Mouse (Mus musculus) ES-E14 (cell line): Measurements from ENCODE around the gene Ppfia1. TPM values are rescaled to one million over a fixed set of nuclear protein-coding genes. Genes with fewer than 3 reads are reported as not detected.

ENCODE experiments used
- DNase-seq: peaks from one replicate; pipeline ENCODE4 v3.0.0-alpha.2; 2013; ENCODE audit warnings: low read depth, low spot score
- H3K27ac ChIP-seq: 2 replicates; pipeline ENCODE4 v1.5.1; 2012; ENCODE audit warnings: low read depth, mild to moderate bottlenecking, low read length, moderate library complexity, mixed read lengths; ENCODE audit not compliant: poor library complexity, insufficient read depth, severe bottlenecking
- H3K36me3 ChIP-seq: 2 replicates; pipeline ENCODE4 v1.6.1; 2012; ENCODE audit warnings: mild to moderate bottlenecking, low read length, moderate library complexity, mixed read lengths; ENCODE audit not compliant: control insufficient read depth, poor library complexity, insufficient read depth, severe bottlenecking
- H3K4me1 ChIP-seq, 2 experiments: fragments of 150-350 bp in 1 of 2; sonication (generic) in 1 of 2; 2 replicates each; pipeline ENCODE4 v1.6.1; 2012; ENCODE audit warnings: low read length in 2 of 2, mild to moderate bottlenecking in 1 of 2, mixed read lengths in 1 of 2; ENCODE audit not compliant: control insufficient read depth in 2 of 2, insufficient read depth in 2 of 2, poor library complexity in 1 of 2
- H3K4me3 ChIP-seq, 2 experiments: fragments of 150-350 bp in 1 of 2; sonication (generic) in 1 of 2; 2 replicates each; pipeline ENCODE4 v1.5.1; 2012; ENCODE audit warnings: low read length in 2 of 2, low read depth in 1 of 2, mild to moderate bottlenecking in 1 of 2, mixed read lengths in 1 of 2; ENCODE audit not compliant: insufficient read depth in 1 of 2, poor library complexity in 1 of 2, severe bottlenecking in 1 of 2
- H3K9ac ChIP-seq: 2 replicates; pipeline ENCODE4 v1.6.1; 2012; ENCODE audit warnings: low read depth, mild to moderate bottlenecking, low read length, mixed read lengths; ENCODE audit not compliant: poor library complexity, insufficient read depth, severe bottlenecking
- H3K9me3 ChIP-seq: fragments of 150-350 bp; sonication (generic); 2 replicates; pipeline ENCODE4 v1.6.1; 2012; ENCODE audit warnings: low read depth, mild to moderate bottlenecking, low read length; ENCODE audit not compliant: control insufficient read depth, insufficient read depth
- CHD2 ChIP-seq: IDR thresholded peaks from 2 replicates; pipeline ENCODE4 v1.6.1; 2014; ENCODE audit warnings: mild to moderate bottlenecking, low read depth, low read length, inconsistent platforms
- HCFC1 ChIP-seq: IDR thresholded peaks from 2 replicates; pipeline ENCODE4 v1.6.1; 2012; ENCODE audit warnings: low read length, inconsistent platforms, borderline replicate concordance; ENCODE audit not compliant: insufficient read depth
- MAFK ChIP-seq: IDR thresholded peaks from 2 replicates; pipeline ENCODE4 v1.6.1; 2014; ENCODE audit warnings: mild to moderate bottlenecking, low read depth, low read length, inconsistent platforms; ENCODE audit not compliant: insufficient read depth
- ZC3H11A ChIP-seq: IDR thresholded peaks from 2 replicates; pipeline ENCODE4 v1.6.1; 2012; ENCODE audit warnings: low read depth, mild to moderate bottlenecking, inconsistent platforms, low read length, borderline replicate concordance
- ZNF384 ChIP-seq: IDR thresholded peaks from 2 replicates; pipeline ENCODE4 v1.6.1; 2012; ENCODE audit warnings: low read depth, low read length, inconsistent platforms
- in situ Hi-C, 2 experiments: fragments of 600-800 bp; cut with MboI; formaldehyde crosslinking; loops; one replicate each; pipeline ENCODE4 v1.15.1; 2025; ENCODE audit warnings: low sequenced_read_pairs in 2 of 2, inconsistent platforms in 1 of 2; ENCODE audit not compliant: unreplicated experiment in 2 of 2
- total RNA-seq: library from RNA; depleted of rRNA; stranded (reverse); fragments of 300-350 nt; gene quantifications from 2 replicates; pipeline ENCODE4 v1.2.3, GENCODE M21; 2012; rRNA removed

Gene Ppfia1
- total RNA-seq, 1 experiment: 55.1 TPM

- H3K36me3 ChIP-seq: peaks cover 58% of the 10 kb centered on the region
- in situ Hi-C loops: no loop called here
- TF ChIP-seq ZNF384 (no peak), ZC3H11A (no peak), HCFC1 (no peak), MAFK (no peak), CHD2 (no peak)
These were observed 114.7 kb downstream of the Ppfia1 start for GRCm38 (mm10) chr7:144438811-144439210.

GRCm38 (mm10) chr7:144432920-144433319 lies 120.6 kb downstream of the Ppfia1 start:
- Histone ChIP-seq H3K4me1 (no peaks in the 10 kb centered on the region), H3K27ac (no peak overlapping the region), H3K36me3 (peaks cover 14% of the 10 kb centered on the region), H3K9me3 (no peaks in the 10 kb centered on the region), H3K4me3 (no peak overlapping the region), H3K9ac (no peak overlapping the region)
- no peak for DNase-seq
- in situ Hi-C loops: no loop called here
- TF ChIP-seq MAFK (no peak), CHD2 (no peak), ZC3H11A (no peak), ZNF384 (no peak), HCFC1 (no peak)

More at GRCm38 (mm10) chr7:144438811-144439210, 114.7 kb downstream of the Ppfia1 start:
- Histone ChIP-seq H3K27ac (no peak overlapping the region), H3K9me3 (no peaks in the 10 kb centered on the region), H3K4me1 (no peaks in the 10 kb centered on the region), H3K9ac (no peak overlapping the region), H3K4me3 (no peak overlapping the region)
- no peak for DNase-seq

GRCm38 (mm10) chr7:144427460-144427859 lies 126.1 kb downstream of the Ppfia1 start:
- no peak overlapping the region for H3K9ac ChIP-seq
- DNase-seq: no peak
- H3K36me3 ChIP-seq: no peaks in the 10 kb centered on the region
- no peak overlapping the region for H3K4me3 ChIP-seq
- H3K9me3 ChIP-seq: no peaks in the 10 kb centered on the region
- in situ Hi-C loops: loop anchor here in 1 of 2 experiments (10.0 kb wide), 1 partner anchor 213 kb away; no protein-coding TSS in a partner anchor
- no peaks in the 10 kb centered on the region for H3K4me1 ChIP-seq
- TF ChIP-seq ZNF384: no peak
- no peak for TF ChIP-seq CHD2
- TF ChIP-seq MAFK: no peak
- no peak for TF ChIP-seq ZC3H11A
- TF ChIP-seq HCFC1: no peak
- no peak overlapping the region for H3K27ac ChIP-seq

Other genes starting within 250 kb of the Ppfia1 start
- 86.6 and 113 TPM in 2 replicates for gene Cttn, start 82.7 kb downstream of the Ppfia1 start, total RNA-seq
- 2.3 and 2.9 TPM in 2 replicates for gene Fadd, start 28.7 kb upstream of the Ppfia1 start, total RNA-seq
- 3.9 and 9.1 TPM in 2 replicates for gene Ano1, start 198.2 kb upstream of the Ppfia1 start, total RNA-seq